ENCODE assay signal across 18 mouse cellular contexts in genomic region chr11:96602806-96603205, GRCm38 (mm10).
"Had no signal": no experiment of that assay in that cellular context is flagged by ENCODE, and none has a peak within 500 bp of the region (broad histone marks: within the 10 kb centered on the region; RNA-seq: fewer than 3 reads in every experiment).

No protein-coding gene starts in this region.

- DNase-seq: lung, adult 18-20 months; lung, postnatal 14 days; lung, postnatal 4 days; midbrain, embryonic 14.5 days; retina, postnatal 1 day; right cerebral cortex, adult 18-20 months; right cerebral cortex, postnatal 25 days; right cerebral cortex, postnatal 4 days; spleen, adult 18-20 months; thymus, adult 18-20 months; thymus, postnatal 14 days; thymus, postnatal 36 days had no signal

- H3K4me3 ChIP-seq: lung, embryonic 15.5 days; midbrain, embryonic 10.5 days; midbrain, embryonic 12.5 days; myocyte; neural tube, embryonic 13.5 days; neural tube, embryonic 15.5 days had no signal

- H3K27ac ChIP-seq: lung, embryonic 15.5 days; midbrain, embryonic 10.5 days; midbrain, embryonic 12.5 days; neural tube, embryonic 13.5 days; neural tube, embryonic 15.5 days had no signal

- H3K27me3 ChIP-seq: lung, embryonic 15.5 days; midbrain, embryonic 12.5 days; neural tube, embryonic 13.5 days; neural tube, embryonic 15.5 days had no signal

- H3K9me3 ChIP-seq: lung, embryonic 15.5 days; midbrain, embryonic 10.5 days; midbrain, embryonic 12.5 days; neural tube, embryonic 13.5 days; neural tube, embryonic 15.5 days had no signal

- H3K36me3 ChIP-seq: lung, embryonic 15.5 days; midbrain, embryonic 10.5 days; midbrain, embryonic 12.5 days; neural tube, embryonic 13.5 days; neural tube, embryonic 15.5 days had no signal
